8 mouse cellular contexts compared by ENCODE assay signal in the genomic region with DNA sequence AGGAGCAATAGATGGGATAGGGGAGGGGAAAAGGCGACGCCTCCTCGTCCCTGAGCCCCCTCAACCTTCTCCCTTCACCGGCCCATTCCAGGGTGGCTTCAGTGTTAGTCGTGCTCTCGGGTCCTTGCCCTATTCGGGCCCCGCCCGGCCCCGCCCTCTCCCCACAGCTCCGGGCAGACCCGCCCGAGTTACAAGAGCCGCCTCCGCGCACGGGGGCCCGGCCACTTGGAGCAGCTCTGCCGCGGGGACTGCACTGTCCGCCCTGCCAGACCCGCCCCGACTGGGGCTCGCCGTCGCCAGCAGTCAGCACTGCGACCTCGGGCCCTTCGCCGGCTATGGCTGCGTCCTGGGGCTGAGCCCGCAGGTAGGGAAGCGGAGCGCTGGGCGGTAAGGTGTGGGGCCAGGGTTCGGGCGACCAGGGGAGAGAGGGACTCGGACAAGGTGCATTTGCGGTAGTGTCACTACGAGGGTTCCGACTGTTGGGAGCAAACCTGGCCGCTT. TPM values are rescaled to one million over a fixed set of nuclear protein-coding genes. Genes with fewer than 3 reads are reported as not detected.
A peak's percentile ranks its signal among the peaks of the same experiment; 100 is the strongest.
DNase-seq lines count a peak whose midpoint lies in the region; ATAC-seq and TF ChIP-seq lines count a peak whose summit lies in the region.

A gene (plus strand): TSS at position 219 of the 501 bp plus-strand sequence.

- ATAC-seq in monocyte, adult 5-6 weeks (replicated peaks; ENCODE audit: insufficient number of reproducible peaks, low FRiP score, low TSS enrichment, poor library complexity, severe bottlenecking) = no peak

- no peak for TF ChIP-seq CTCF in cortical plate, adult 2 months (IDR thresholded peaks at IDR 0.05; ENCODE audit: extremely low read depth, insufficient read depth, low read length)

- no peak within 1 kb of the TSS for H3K27ac ChIP-seq in cortical plate, adult 2 months (ENCODE audit: insufficient read depth, low read length)

- no peak for DNase-seq in left cerebral cortex, adult 18-20 months (ENCODE audit: low spot score in 2 of 2)
- DNase-seq in left cerebral cortex, adult 11 months (ENCODE audit: low spot score) = no peak
- peak; percentile 100 for DNase-seq in heart, adult 11 months
- peak; percentile 68 for DNase-seq in kidney, adult 11 months
- peak; percentile 74 for DNase-seq in liver
- peak; percentile 78 for DNase-seq in urinary bladder, postnatal 25 days (ENCODE audit: low spot score)

- TF ChIP-seq POLR2A in cortical plate, adult 2 months (IDR thresholded peaks at IDR 0.05; ENCODE audit: extremely low read depth, insufficient read depth, low read length) = no peak

- H3K4me1 ChIP-seq in cortical plate, adult 2 months (ENCODE audit: control insufficient read depth, insufficient read depth, low read length) = peaks cover 8% of the 10 kb centered on the region

- peak within 1 kb of the TSS; percentile 48 for H3K4me3 ChIP-seq in cortical plate, adult 2 months (ENCODE audit: insufficient read depth, low read length)

RNA-seq across cellular contexts. Expression of the gene that starts here (rescaled TPM):
- 10 to 100 TPM; 18.6 to 23.5 TPM for total RNA-seq in left cerebral cortex, adult 18-20 months (2021)
- 6.7 and 7.7 TPM in 2 replicates for polyA plus RNA-seq in cortical plate, adult 2 months (2012; rRNA removed)
- 408 to 1,020 TPM (median 414 TPM) in 3 replicates for total RNA-seq in monocyte, adult 5-6 weeks (2017)

Comparison
In these comparisons a context has a peak if more than half of its experiments do, and no peak if none do; other contexts are left out.
1. RNA of the gene that starts here (total RNA-seq): 408 to 1,020 TPM in monocyte, adult 5-6 weeks; 18.6 to 23.5 TPM in left cerebral cortex, adult 18-20 months; every median in the first group is over 10 times any median in the second.
2. DNase-seq: peak in heart, adult 11 months (single experiment), kidney, adult 11 months (single experiment), liver (single experiment) and urinary bladder, postnatal 25 days (single experiment); none in left cerebral cortex, adult 18-20 months (0 of 2) and left cerebral cortex, adult 11 months (single experiment).